Mouse (Mus musculus) forebrain, embryonic 16.5 days (tissue): ENCODE measurements around the gene Rnf146. TPM values are rescaled to one million over a fixed set of nuclear protein-coding genes. Genes with fewer than 3 reads are reported as not detected.
"Not testable (repeated sequence)": the region's sequence is repeated elsewhere in the genome, so short reads cannot be mapped to it uniquely, and the experiment has no call there.

Experiments
- ATAC-seq: fragments of 200-750 bp; cut with Nextera tagmentation; 2 replicates; pipeline ENCODE4 v1.8.0; 2017; ENCODE audit warnings: mild to moderate bottlenecking, moderate library complexity
- H3K27ac ChIP-seq: fragments of 300-500 bp; sonication (generic); 2 replicates; pipeline ENCODE4 v1.5.1; 2014; ENCODE audit warnings: low read length, control low read depth
- H3K27me3 ChIP-seq: fragments of 300-500 bp; sonication (generic); replicated peaks from 2 replicates; pipeline ENCODE4 v1.6.1; 2014; ENCODE audit warnings: low read length; ENCODE audit not compliant: control insufficient read depth, insufficient read depth
- H3K36me3 ChIP-seq: fragments of 300-500 bp; sonication (generic); 2 replicates; pipeline ENCODE4 v1.6.1; 2014; ENCODE audit not compliant: control insufficient read depth, insufficient read depth
- H3K4me1 ChIP-seq: fragments of 300-500 bp; sonication (generic); replicated peaks from 2 replicates; pipeline ENCODE4 v1.6.1; 2014; ENCODE audit warnings: low read length; ENCODE audit not compliant: control insufficient read depth, insufficient read depth
- H3K4me2 ChIP-seq: fragments of 300-500 bp; sonication (generic); 2 replicates; pipeline ENCODE4 v1.6.1; 2014; ENCODE audit warnings: mild to moderate bottlenecking, low read length, control low read depth
- H3K4me3 ChIP-seq: fragments of 300-500 bp; sonication (generic); replicated peaks from 2 replicates; pipeline ENCODE4 v1.5.1; 2014; ENCODE audit warnings: mild to moderate bottlenecking, low read length, control low read depth
- H3K9ac ChIP-seq: fragments of 300-500 bp; sonication (generic); replicated peaks from 2 replicates; pipeline ENCODE4 v1.6.1; 2014; ENCODE audit warnings: low read depth, low read length, control low read depth
- H3K9me3 ChIP-seq: fragments of 300-500 bp; sonication (generic); 2 replicates; pipeline ENCODE4 v1.6.1; 2016; ENCODE audit warnings: low read length; ENCODE audit not compliant: control insufficient read depth
- WGBS: fragments of 180-500 bp; shearing (Covaris S2); extraction: QIAGEN DNeasy Blood & Tissue Kit; methylation state at CpG from one replicate; pipeline ENCODE4 v1.1.7; 2014; 5-methylcytosine and 5-hydroxymethylcytosine counted together
- polyA plus RNA-seq: library from polyadenylated mRNA; unstranded; fragments of >200 nt; fragmentation: Nextera tagmentation; extraction: Ambion mirVana; gene quantifications from 2 replicates; pipeline ENCODE4 v1.2.1, GENCODE M21; 2015

Gene Rnf146
- 107 and 108 TPM in 2 replicates for polyA plus RNA-seq

DNA sequence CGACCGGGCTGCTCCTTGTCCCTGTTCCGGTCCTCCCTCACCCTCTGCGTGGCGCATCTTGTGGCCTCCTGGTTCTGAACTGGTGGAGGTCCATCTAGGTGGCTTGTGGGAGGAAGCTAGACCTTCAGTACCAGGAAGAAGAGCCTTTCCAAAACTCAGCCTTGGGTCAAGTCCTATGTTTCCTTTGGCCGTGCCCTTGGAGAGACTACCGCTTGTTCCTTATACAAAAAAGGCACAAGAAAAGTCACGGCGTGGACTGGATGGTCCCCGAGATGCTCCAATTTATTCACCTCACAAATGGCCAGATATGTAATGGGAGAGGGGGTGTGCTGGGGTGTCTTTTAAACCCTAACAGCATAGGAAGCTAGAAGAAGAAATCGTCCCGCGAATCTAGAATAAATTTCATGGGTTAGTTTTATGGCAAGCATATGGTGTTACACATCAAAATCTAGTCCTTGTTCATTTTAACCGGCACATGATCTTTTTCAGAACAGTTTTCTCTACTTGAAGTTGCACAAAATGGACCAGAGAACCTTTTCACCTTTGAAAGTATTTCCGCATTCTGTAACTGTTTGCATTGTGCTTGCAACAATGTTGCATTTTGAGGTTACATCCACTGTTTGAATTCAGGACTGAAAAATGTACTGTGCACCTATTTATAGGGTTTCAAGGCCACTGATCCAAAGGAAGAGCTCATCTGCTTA lies at the start of gene Rnf146:
Gene Rnf146, minus strand, starts transcription at position 246 of the 704 bp plus-strand sequence.
- peak within 1 kb of the TSS; percentile 66 for H3K4me2 ChIP-seq
- peaks cover 15% of the 10 kb centered on the region for H3K4me1 ChIP-seq
- H3K4me3 ChIP-seq, result peak within 1 kb of the TSS; percentile 93
- peak within 1 kb of the TSS; percentile 98 for H3K27ac ChIP-seq
- no peaks in the 10 kb centered on the region for H3K9me3 ChIP-seq
- no peak for ATAC-seq
- WGBS, result 7% methylated on average over 15 of the region's 15 CpGs
- no peaks in the 10 kb centered on the region for H3K36me3 ChIP-seq
- H3K9ac ChIP-seq, result peak within 1 kb of the TSS; percentile 93
- no peaks in the 10 kb centered on the region for H3K27me3 ChIP-seq

GRCm38 (mm10) chr10:29402656-29403268 lies 40.5 kb upstream of the Rnf146 start:
- no peaks in the 10 kb centered on the region for H3K36me3 ChIP-seq
- ATAC-seq, result peak; percentile 36; the same call in 1 of the 2 replicates
- H3K27me3 ChIP-seq, result no peaks in the 10 kb centered on the region
- H3K4me3 ChIP-seq, result no peak overlapping the region
- H3K27ac ChIP-seq, result no peak overlapping the region
- H3K4me1 ChIP-seq, result 0 out of 2 replicates have a peak, but pooled peaks cover 2% of the 10 kb centered on the region
- H3K4me2 ChIP-seq, result no peak overlapping the region; the same call in 1 of the 2 replicates
- 29% methylated on average over 8 of the region's 8 CpGs for WGBS
- no peaks in the 10 kb centered on the region for H3K9me3 ChIP-seq
- H3K9ac ChIP-seq, result no peak overlapping the region

GRCm38 (mm10) chr10:29394890-29395289 lies 32.6 kb upstream of the Rnf146 start:
- H3K4me2 ChIP-seq, H3K9ac ChIP-seq, H3K4me1 ChIP-seq, H3K27me3 ChIP-seq, H3K9me3 ChIP-seq, ATAC-seq, H3K4me3 ChIP-seq, H3K36me3 ChIP-seq, H3K27ac ChIP-seq: not testable (repeated sequence)
- WGBS, result 78% methylated on average over 2 of the region's 2 CpGs

GRCm38 (mm10) chr10:29381558-29381957 lies 19.3 kb upstream of the Rnf146 start:
- Histone ChIP-seq H3K9ac (no peak overlapping the region), H3K4me3 (no peak overlapping the region), H3K27ac (no peak overlapping the region), H3K4me1 (no peaks in the 10 kb centered on the region), H3K4me2 (no peak overlapping the region), H3K27me3 (no peaks in the 10 kb centered on the region), H3K36me3 (no peaks in the 10 kb centered on the region), H3K9me3 (no peaks in the 10 kb centered on the region)
- ATAC-seq, result no peak
- 89% methylated on average over 2 of the region's 2 CpGs for WGBS

DNA sequence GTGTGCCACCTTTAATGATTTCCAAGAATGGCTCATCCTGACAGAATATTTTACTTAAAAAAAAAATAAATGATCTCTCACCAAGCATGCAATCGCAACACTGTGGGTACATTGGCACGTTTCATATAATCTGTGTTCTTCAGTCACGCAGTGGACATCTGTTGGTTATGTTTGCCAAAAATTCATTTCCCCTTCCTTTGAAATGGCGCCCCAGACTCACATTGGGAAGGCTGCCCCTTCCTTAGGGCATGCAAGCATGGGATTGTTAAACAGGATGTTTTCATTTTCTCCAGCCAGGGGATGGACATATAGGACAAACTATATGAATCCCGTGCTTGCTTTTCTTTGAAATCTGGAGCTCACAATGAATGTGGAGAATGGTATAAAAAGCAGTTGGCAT lies 11.8 kb upstream of the Rnf146 start:
- ATAC-seq, result peak; percentile 70
- no peak overlapping the region for H3K4me3 ChIP-seq
- no peaks in the 10 kb centered on the region for H3K36me3 ChIP-seq
- H3K9ac ChIP-seq, result no peak overlapping the region
- no peaks in the 10 kb centered on the region for H3K4me1 ChIP-seq
- no peaks in the 10 kb centered on the region for H3K27me3 ChIP-seq
- no peak overlapping the region for H3K27ac ChIP-seq
- 55% methylated on average over 5 of the region's 5 CpGs for WGBS
- H3K9me3 ChIP-seq, result no peaks in the 10 kb centered on the region
- no peak overlapping the region for H3K4me2 ChIP-seq

DNA sequence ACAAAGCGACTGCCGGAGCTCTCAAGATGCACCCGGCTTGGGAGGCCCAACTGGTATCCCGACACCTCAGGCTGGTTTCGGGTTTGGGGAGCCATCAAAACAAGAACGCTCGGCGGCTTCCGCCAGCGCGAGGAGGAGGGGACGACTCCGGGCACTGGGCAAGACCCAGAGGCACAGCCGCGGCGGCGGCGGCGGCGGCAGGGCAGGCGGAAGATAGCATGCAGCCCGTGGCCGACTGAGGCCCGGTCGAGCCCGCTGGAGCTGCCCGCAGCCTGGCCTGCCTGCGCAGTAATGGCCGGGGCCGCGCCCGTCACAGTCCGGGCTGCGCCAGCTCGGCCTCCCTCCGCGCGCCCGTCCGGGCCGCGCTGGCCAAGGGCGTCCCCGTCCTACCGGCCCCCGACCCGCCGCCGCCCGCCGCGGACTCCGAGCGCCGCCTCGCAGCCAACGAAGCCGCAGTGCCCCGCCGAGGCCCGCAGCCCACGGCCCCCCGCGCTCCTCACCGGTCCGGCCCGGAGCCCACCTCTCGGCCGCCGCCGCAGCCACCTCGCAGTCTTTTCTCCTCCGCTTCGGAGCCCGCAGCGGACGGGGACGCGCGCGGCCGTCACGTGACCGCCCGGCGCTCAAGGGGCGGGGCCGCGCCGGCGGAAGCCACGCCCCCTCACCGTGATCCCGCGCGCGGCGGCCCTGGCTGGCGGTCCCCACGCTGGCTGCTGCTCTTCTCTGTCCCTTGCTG lies 612 bp downstream of the Rnf146 start:
- no peaks in the 10 kb centered on the region for H3K36me3 ChIP-seq
- H3K4me3 ChIP-seq, result peak overlapping the region; percentile 93
- peak; percentile 95 for ATAC-seq
- H3K4me1 ChIP-seq, result peaks cover 22% of the 10 kb centered on the region
- H3K9ac ChIP-seq, result peak overlapping the region; percentile 93
- peak overlapping the region; percentile 66 for H3K4me2 ChIP-seq
- no peaks in the 10 kb centered on the region for H3K27me3 ChIP-seq
- under 1% methylated on average over 69 of the region's 100 CpGs for WGBS
- H3K9me3 ChIP-seq, result no peaks in the 10 kb centered on the region
- peak overlapping the region; percentile 98 for H3K27ac ChIP-seq

GRCm38 (mm10) chr10:29361095-29361463 lies 1.2 kb downstream of the Rnf146 start:
- Histone ChIP-seq H3K4me2 (peak overlapping the region; percentile 65), H3K4me3 (peak overlapping the region; percentile 93), H3K4me1 (peaks cover 24% of the 10 kb centered on the region), H3K36me3 (no peaks in the 10 kb centered on the region), H3K27ac (peak overlapping the region; percentile 98), H3K9me3 (no peaks in the 10 kb centered on the region), H3K27me3 (no peaks in the 10 kb centered on the region), H3K9ac (peak overlapping the region; percentile 93)
- no peak for ATAC-seq
- 0% methylated on average over 6 of the region's 6 CpGs for WGBS

- peak; percentile 57 for ATAC-seq
- WGBS, result 53% methylated on average over 7 of the region's 7 CpGs
- H3K27ac ChIP-seq, result no peak overlapping the region
- no peaks in the 10 kb centered on the region for H3K9me3 ChIP-seq
- no peak overlapping the region for H3K4me3 ChIP-seq
- H3K4me2 ChIP-seq, result no peak overlapping the region
- no peaks in the 10 kb centered on the region for H3K27me3 ChIP-seq
- peaks cover 2% of the 10 kb centered on the region; the same call in 1 of the 2 replicates for H3K36me3 ChIP-seq
- H3K4me1 ChIP-seq, result peaks cover 18% of the 10 kb centered on the region
- H3K9ac ChIP-seq, result no peak overlapping the region
These were observed 8.1 kb downstream of the Rnf146 start for GRCm38 (mm10) chr10:29354183-29354582.

DNA sequence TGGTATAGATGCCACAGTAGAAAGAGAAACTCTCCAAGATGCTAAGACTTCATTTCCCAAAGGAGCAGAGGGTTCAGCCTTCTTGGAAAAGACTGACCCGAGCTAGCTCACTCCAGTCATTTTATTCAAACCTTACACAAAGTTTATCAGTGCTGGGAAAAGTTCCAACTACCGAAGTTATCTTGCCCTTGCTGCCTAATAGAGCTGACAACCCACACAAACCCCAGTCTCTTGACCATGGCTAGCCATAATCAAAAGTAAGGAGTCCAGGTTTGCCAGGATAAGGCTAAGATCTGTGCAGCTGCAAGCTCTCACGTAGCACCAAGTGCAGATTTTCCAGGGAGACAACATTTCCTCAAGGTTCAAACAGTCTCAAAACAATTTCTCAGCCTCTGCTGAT lies 9.7 kb downstream of the Rnf146 start:
- Histone ChIP-seq H3K9me3 (no peaks in the 10 kb centered on the region), H3K9ac (no peak overlapping the region), H3K36me3 (peaks cover 3% of the 10 kb centered on the region; the same call in 1 of the 2 replicates), H3K4me1 (peaks cover 14% of the 10 kb centered on the region), H3K4me3 (no peak overlapping the region), H3K27me3 (no peaks in the 10 kb centered on the region), H3K4me2 (no peak overlapping the region), H3K27ac (no peak overlapping the region)
- no peak for ATAC-seq
- WGBS, result 79% methylated on average over 3 of the region's 3 CpGs
